Mouse (Mus musculus): Measurements from ENCODE around the gene Rundc3a. TPM values are rescaled to one million over a fixed set of nuclear protein-coding genes. Genes with fewer than 3 reads are reported as not detected.

Rundc3a gene
- polyA plus RNA-seq, 1 experiment from 2014 or later, result 12.1 TPM

DNA sequence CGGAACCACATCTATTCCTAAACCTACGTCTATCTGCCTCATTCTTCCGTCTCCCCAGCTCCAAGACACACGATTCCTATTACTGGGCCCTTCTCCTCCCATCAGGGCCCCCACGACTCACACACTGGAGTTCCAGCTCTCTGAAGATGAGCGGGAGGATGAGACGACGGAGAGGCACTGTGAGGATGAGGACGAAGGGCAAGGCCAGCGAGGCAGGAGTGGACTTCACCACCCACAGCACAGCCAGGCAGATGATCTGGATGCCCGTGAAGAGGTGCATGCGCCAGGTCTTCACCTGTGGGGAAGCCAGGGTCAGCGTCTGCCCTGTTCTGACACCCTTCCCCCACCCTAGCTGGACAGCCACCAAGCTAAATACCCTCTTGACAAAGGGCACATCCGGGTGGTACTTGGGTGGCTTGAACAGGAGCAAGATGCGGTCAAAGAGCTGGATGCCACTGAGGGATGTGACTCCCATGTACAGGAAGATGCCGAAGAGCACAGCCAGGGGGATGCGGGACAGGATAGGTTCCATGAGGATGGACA, 42.2 kb upstream of the Rundc3a start:
- 90% methylated on average over 17 of the region's 17 CpGs for WGBS
- Histone ChIP-seq H3K27ac (replicated peaks; ENCODE audit: low read depth, low read length) (no peak overlapping the region), H3K4me2 (ENCODE audit: low read depth, low read length) (no peak overlapping the region), H3K9me3 (replicated peaks; ENCODE audit: control insufficient read depth, low read length) (no peaks in the 10 kb centered on the region), H3K4me1 (ENCODE audit: control insufficient read depth, insufficient read depth, low read length) (no peaks in the 10 kb centered on the region), H3K9ac (replicated peaks; ENCODE audit: low read length) (no peak overlapping the region), H3K27me3 (ENCODE audit: control insufficient read depth, insufficient read depth, low read length) (no peaks in the 10 kb centered on the region; the same call in 1 of the 2 replicates), H3K36me3 (replicated peaks; ENCODE audit: control insufficient read depth, insufficient read depth, low read depth, low read length) (no peaks in the 10 kb centered on the region), H3K4me3 (ENCODE audit: low read depth, low read length) (no peak overlapping the region)
- no peak for ATAC-seq (replicated peaks; ENCODE audit: insufficient number of reproducible peaks, low FRiP score, low TSS enrichment, low read depth)
- DNase-seq (ENCODE audit: low spot score), result no peak

DNA sequence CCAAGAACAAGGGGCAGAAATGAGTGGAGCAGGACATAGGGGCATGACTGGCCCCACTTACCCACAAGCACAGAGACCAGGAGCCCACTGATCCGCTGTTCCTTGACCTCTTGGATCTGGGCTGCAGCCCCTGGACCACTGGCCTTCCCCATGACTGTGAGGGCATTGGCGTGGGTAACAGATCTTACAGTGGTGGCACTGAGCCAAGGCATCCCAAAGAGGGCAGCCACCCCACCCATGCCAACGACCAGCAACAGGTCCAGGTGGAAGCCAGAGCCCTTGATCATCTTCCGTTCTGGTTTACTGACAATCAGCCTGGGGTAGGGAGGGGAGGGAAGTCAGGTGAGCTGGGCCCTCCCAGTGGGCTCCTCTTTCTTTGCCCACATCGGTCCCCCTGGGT, 40.8 kb upstream of the Rundc3a start:
- Histone ChIP-seq H3K9me3 (replicated peaks; ENCODE audit: control insufficient read depth, low read length) (no peaks in the 10 kb centered on the region), H3K36me3 (replicated peaks; ENCODE audit: control insufficient read depth, insufficient read depth, low read depth, low read length) (no peaks in the 10 kb centered on the region), H3K4me3 (ENCODE audit: low read depth, low read length) (no peak overlapping the region), H3K9ac (replicated peaks; ENCODE audit: low read length) (no peak overlapping the region), H3K27ac (replicated peaks; ENCODE audit: low read depth, low read length) (no peak overlapping the region), H3K4me1 (ENCODE audit: control insufficient read depth, insufficient read depth, low read length) (no peaks in the 10 kb centered on the region), H3K27me3 (ENCODE audit: control insufficient read depth, insufficient read depth, low read length) (no peaks in the 10 kb centered on the region; the same call in 1 of the 2 replicates), H3K4me2 (ENCODE audit: low read depth, low read length) (no peak overlapping the region)
- DNase-seq (ENCODE audit: low spot score), result no peak
- 48% methylated on average over 5 of the region's 5 CpGs for WGBS
- ATAC-seq (replicated peaks; ENCODE audit: insufficient number of reproducible peaks, low FRiP score, low TSS enrichment, low read depth), result no peak

DNA sequence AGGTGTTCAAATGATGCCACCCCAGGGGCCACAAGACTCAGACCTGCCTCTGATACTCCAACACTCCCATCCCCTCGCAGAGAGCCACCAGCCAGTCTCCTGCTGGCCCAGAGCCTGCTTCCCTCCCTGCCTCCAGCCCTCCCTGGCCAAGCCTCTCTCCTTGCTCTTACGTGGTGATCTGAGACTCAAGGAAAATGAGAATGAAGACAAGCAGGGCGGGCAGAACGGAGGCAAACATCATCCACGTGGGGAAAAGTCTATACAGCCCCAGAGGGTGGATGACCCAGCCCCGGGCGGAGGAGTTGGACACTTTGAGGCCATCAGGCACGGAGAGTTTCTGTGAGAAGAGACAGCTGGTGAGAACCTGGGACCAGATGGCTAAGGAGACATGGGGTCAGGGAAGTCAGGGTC, 40.2 kb upstream of the Rundc3a start:
- ATAC-seq (replicated peaks; ENCODE audit: insufficient number of reproducible peaks, low FRiP score, low TSS enrichment, low read depth), result no peak

DNA sequence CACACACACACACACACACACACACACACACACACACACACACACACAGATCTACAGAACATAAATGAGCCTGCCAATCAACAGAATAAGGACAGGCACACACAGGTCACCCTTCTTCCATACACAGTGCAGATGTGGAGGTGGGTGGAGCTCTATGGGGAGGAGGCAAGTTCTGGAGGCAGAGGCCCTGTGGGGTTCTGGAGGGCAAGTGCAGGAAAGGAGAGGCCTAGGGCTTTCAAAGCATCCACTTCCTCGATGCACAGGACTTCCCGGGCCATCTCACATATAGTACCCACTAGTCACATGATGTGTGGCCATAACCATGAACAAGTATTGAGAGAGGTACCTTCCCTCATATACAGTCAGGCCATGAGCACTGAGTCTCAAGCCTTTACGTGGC, 37.7 kb upstream of the Rundc3a start:
- no peak overlapping the region for H3K27ac ChIP-seq (replicated peaks; ENCODE audit: low read depth, low read length)
- DNase-seq (ENCODE audit: low spot score) (no peak), ATAC-seq (replicated peaks; ENCODE audit: insufficient number of reproducible peaks, low FRiP score, low TSS enrichment, low read depth) (no peak)
- WGBS, result 89% methylated on average over 3 of the region's 3 CpGs
- H3K4me3 ChIP-seq (ENCODE audit: low read depth, low read length), result no peak overlapping the region
- H3K27me3 ChIP-seq (ENCODE audit: control insufficient read depth, insufficient read depth, low read length), result no peaks in the 10 kb centered on the region; the same call in 1 of the 2 replicates
- H3K36me3 ChIP-seq (replicated peaks; ENCODE audit: control insufficient read depth, insufficient read depth, low read depth, low read length), result no peaks in the 10 kb centered on the region
- H3K4me2 ChIP-seq (ENCODE audit: low read depth, low read length), result no peak overlapping the region
- no peak overlapping the region for H3K9ac ChIP-seq (replicated peaks; ENCODE audit: low read length)
- H3K9me3 ChIP-seq (replicated peaks; ENCODE audit: control insufficient read depth, low read length), result no peaks in the 10 kb centered on the region
- no peaks in the 10 kb centered on the region for H3K4me1 ChIP-seq (ENCODE audit: control insufficient read depth, insufficient read depth, low read length)

More for the DNA sequence above, 40.2 kb upstream of the Rundc3a start:
- Histone ChIP-seq H3K27me3 (ENCODE audit: control insufficient read depth, insufficient read depth, low read length) (no peaks in the 10 kb centered on the region; the same call in 1 of the 2 replicates), H3K4me3 (ENCODE audit: low read depth, low read length) (no peak overlapping the region), H3K9me3 (replicated peaks; ENCODE audit: control insufficient read depth, low read length) (no peaks in the 10 kb centered on the region), H3K4me1 (ENCODE audit: control insufficient read depth, insufficient read depth, low read length) (no peaks in the 10 kb centered on the region), H3K4me2 (ENCODE audit: low read depth, low read length) (no peak overlapping the region), H3K36me3 (replicated peaks; ENCODE audit: control insufficient read depth, insufficient read depth, low read depth, low read length) (no peaks in the 10 kb centered on the region), H3K9ac (replicated peaks; ENCODE audit: low read length) (no peak overlapping the region), H3K27ac (replicated peaks; ENCODE audit: low read depth, low read length) (no peak overlapping the region)
- 40% methylated on average over 8 of the region's 8 CpGs for WGBS
- DNase-seq (ENCODE audit: low spot score), result no peak

DNA sequence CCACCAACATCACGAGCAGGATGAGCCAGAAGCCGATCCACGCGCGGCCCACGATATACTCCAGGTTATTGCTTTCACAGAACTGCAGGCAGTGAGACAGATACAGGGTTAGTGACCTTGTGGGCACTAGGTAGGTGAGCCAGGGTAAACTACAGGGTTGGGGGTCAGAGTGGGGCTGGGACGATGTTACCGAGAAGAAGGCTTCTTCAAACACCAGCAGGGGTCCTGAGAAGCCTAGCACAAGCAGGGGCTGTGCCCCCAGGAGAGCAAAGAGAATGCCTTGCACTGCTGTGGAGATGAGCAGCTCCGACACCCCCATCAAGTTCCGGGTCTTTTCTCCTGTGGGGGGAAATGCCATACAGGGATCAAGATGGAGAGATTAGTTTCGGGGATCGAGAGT, 37.0 kb upstream of the Rundc3a start:
- no peaks in the 10 kb centered on the region for H3K36me3 ChIP-seq (replicated peaks; ENCODE audit: control insufficient read depth, insufficient read depth, low read depth, low read length)
- ATAC-seq (replicated peaks; ENCODE audit: insufficient number of reproducible peaks, low FRiP score, low TSS enrichment, low read depth) (no peak), DNase-seq (ENCODE audit: low spot score) (no peak)
- no peak overlapping the region for H3K4me3 ChIP-seq (ENCODE audit: low read depth, low read length)
- no peaks in the 10 kb centered on the region; the same call in 1 of the 2 replicates for H3K27me3 ChIP-seq (ENCODE audit: control insufficient read depth, insufficient read depth, low read length)
- no peak overlapping the region for H3K4me2 ChIP-seq (ENCODE audit: low read depth, low read length)
- H3K4me1 ChIP-seq (ENCODE audit: control insufficient read depth, insufficient read depth, low read length), result no peaks in the 10 kb centered on the region
- no peak overlapping the region for H3K27ac ChIP-seq (replicated peaks; ENCODE audit: low read depth, low read length)
- no peak overlapping the region for H3K9ac ChIP-seq (replicated peaks; ENCODE audit: low read length)
- WGBS, result 85% methylated on average over 12 of the region's 12 CpGs
- no peaks in the 10 kb centered on the region for H3K9me3 ChIP-seq (replicated peaks; ENCODE audit: control insufficient read depth, low read length)

DNA sequence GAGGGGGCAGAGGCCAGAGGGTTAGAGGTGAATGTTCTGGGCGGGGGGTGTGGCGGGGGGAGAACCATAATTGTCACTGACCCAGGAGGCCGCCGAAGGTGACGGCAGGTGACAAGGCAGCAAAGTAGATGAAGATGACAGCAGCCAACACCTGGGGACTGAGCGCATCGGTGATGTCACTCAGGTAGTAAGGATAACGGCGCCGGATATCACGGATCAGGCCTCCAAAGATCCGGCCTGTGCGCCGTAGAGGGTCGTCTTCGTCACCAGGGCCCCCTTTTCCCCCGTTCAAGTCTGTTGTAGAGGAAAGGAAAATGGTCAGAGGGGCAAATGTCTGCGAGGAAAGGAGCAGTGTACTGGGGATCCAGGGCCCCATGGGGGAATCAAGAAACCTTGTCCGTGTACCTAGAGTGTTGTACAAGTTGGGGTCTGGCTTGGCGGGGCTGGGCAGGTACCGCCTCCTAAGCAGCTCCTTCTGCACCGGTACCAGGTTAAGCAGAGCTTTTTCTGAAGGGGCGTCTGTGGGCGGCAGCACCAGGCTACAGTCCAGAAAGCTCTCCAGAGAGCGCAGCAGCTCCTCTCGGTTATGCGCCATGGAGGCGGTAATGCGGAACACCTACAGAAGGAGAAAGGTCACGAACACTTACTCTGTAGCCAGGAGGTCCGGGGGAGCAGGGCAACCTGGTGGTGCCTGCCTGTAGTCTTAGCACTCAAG, 36.4 kb upstream of the Rundc3a start:
- DNase-seq (ENCODE audit: low spot score) (no peak), ATAC-seq (replicated peaks; ENCODE audit: insufficient number of reproducible peaks, low FRiP score, low TSS enrichment, low read depth) (no peak)
- no peak overlapping the region for H3K9ac ChIP-seq (replicated peaks; ENCODE audit: low read length)
- no peak overlapping the region for H3K4me3 ChIP-seq (ENCODE audit: low read depth, low read length)
- H3K4me1 ChIP-seq (ENCODE audit: control insufficient read depth, insufficient read depth, low read length), result no peaks in the 10 kb centered on the region
- no peak overlapping the region for H3K27ac ChIP-seq (replicated peaks; ENCODE audit: low read depth, low read length)
- H3K4me2 ChIP-seq (ENCODE audit: low read depth, low read length), result no peak overlapping the region
- 73% methylated on average over 31 of the region's 31 CpGs for WGBS
- H3K27me3 ChIP-seq (ENCODE audit: control insufficient read depth, insufficient read depth, low read length), result no peaks in the 10 kb centered on the region; the same call in 1 of the 2 replicates
- H3K36me3 ChIP-seq (replicated peaks; ENCODE audit: control insufficient read depth, insufficient read depth, low read depth, low read length), result no peaks in the 10 kb centered on the region
- H3K9me3 ChIP-seq (replicated peaks; ENCODE audit: control insufficient read depth, low read length), result no peaks in the 10 kb centered on the region

DNA sequence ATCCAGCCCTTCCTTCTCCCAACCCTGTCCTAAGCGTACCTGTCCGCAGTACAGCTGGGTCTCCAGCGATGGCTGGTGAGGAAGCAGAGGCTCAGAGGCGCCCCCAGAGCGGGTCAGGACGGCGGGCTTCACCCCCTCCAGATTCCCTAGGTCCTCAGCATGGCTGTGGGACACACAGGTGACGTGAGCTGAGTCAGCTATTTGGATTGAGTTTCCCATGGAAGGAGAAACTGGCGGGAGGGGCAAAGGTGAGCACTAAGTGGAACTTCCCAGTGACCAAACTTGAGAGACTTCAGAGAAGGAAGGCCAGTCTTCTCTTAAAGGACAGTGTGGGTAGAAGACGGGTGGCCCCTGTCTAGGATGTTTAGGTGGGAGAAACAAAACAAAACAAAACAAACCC, 34.8 kb upstream of the Rundc3a start:
- 72% methylated on average over 10 of the region's 10 CpGs for WGBS
- Histone ChIP-seq H3K9me3 (replicated peaks; ENCODE audit: control insufficient read depth, low read length) (no peaks in the 10 kb centered on the region), H3K4me3 (ENCODE audit: low read depth, low read length) (no peak overlapping the region), H3K36me3 (replicated peaks; ENCODE audit: control insufficient read depth, insufficient read depth, low read depth, low read length) (no peaks in the 10 kb centered on the region), H3K4me1 (ENCODE audit: control insufficient read depth, insufficient read depth, low read length) (no peaks in the 10 kb centered on the region), H3K27ac (replicated peaks; ENCODE audit: low read depth, low read length) (no peak overlapping the region), H3K9ac (replicated peaks; ENCODE audit: low read length) (no peak overlapping the region), H3K27me3 (ENCODE audit: control insufficient read depth, insufficient read depth, low read length) (no peaks in the 10 kb centered on the region), H3K4me2 (ENCODE audit: low read depth, low read length) (no peak overlapping the region)
- DNase-seq (ENCODE audit: low spot score) (no peak), ATAC-seq (replicated peaks; ENCODE audit: insufficient number of reproducible peaks, low FRiP score, low TSS enrichment, low read depth) (no peak)

DNA sequence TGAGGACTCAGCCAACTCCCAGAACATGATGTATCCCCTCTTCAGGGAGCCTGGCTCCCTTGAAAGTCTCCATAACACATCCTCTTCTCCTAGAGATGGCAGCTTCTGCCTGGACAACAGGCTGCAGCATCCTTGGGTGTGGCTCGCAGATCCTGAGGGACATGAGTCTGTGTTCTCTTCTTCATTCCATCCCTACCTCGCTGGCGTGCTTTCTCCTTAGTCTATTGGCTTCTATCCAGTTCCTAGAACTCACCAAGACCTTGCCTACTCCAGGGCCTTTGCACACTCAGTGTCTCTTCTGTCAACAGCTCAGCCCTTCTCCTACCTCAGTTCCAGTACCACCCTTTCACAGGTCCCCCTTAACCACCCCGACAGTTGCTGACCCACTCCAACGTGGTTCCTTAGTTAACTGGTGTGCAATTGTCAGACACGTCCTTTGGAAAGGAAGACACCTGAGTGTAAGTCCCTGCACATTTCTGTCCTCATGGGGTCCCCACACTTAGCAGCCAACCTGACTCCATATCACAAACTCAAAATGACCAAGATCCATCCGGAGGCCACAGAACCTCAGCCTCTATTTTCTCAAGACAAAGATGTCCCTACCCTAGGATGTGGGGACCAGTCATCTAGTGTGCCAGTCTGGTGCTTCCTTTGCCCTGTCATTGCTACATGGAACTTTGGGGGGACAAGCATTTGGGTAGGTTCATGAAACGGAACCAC, 31.3 kb upstream of the Rundc3a start:
- no peaks in the 10 kb centered on the region for H3K27me3 ChIP-seq (ENCODE audit: control insufficient read depth, insufficient read depth, low read length)
- no peak overlapping the region for H3K9ac ChIP-seq (replicated peaks; ENCODE audit: low read length)
- no peak overlapping the region for H3K27ac ChIP-seq (replicated peaks; ENCODE audit: low read depth, low read length)
- no peaks in the 10 kb centered on the region for H3K9me3 ChIP-seq (replicated peaks; ENCODE audit: control insufficient read depth, low read length)
- no peaks in the 10 kb centered on the region for H3K36me3 ChIP-seq (replicated peaks; ENCODE audit: control insufficient read depth, insufficient read depth, low read depth, low read length)
- ATAC-seq (replicated peaks; ENCODE audit: insufficient number of reproducible peaks, low FRiP score, low TSS enrichment, low read depth), result no peak
- DNase-seq (ENCODE audit: low spot score), result no peak
- no peak overlapping the region for H3K4me2 ChIP-seq (ENCODE audit: low read depth, low read length)
- WGBS, result 87% methylated on average over 8 of the region's 8 CpGs
- H3K4me1 ChIP-seq (ENCODE audit: control insufficient read depth, insufficient read depth, low read length), result no peaks in the 10 kb centered on the region
- H3K4me3 ChIP-seq (ENCODE audit: low read depth, low read length), result no peak overlapping the region

Data from embryonic facial prominence, embryonic 11.5 days (tissue).